Mouse (Mus musculus): Measurements from ENCODE around the gene Fam185a. TPM values are rescaled to one million over a fixed set of nuclear protein-coding genes. Genes with fewer than 3 reads are reported as not detected.

The Fam185a gene
- polyA plus RNA-seq (2015; fragmentation: Nextera tagmentation; extraction: Ambion mirVana) = 4.1 and 4.8 TPM in 2 replicates

GRCm38 (mm10) chr5:21424614-21425602, at the start of gene Fam185a, which contains the start of gene Ccdc146:
Gene Fam185a, plus strand, starts transcription at chr5:21424958.
Gene Ccdc146, minus strand, starts transcription at chr5:21424677.
- peaks cover 37% of the 10 kb centered on the region for H3K4me1 ChIP-seq (replicated peaks)
- H3K9ac ChIP-seq = peak within 1 kb of the TSS; percentile 82
- H3K27me3 ChIP-seq = no peaks in the 10 kb centered on the region
- no peaks in the 10 kb centered on the region for H3K36me3 ChIP-seq
- H3K4me3 ChIP-seq (replicated peaks) = peak within 1 kb of the TSS; percentile 87
- peak; percentile 100 for ATAC-seq (ENCODE audit: low read depth)
- peak; percentile 89 for DNase-seq
- under 1% methylated on average over 68 of the region's 68 CpGs for WGBS (ENCODE audit: insufficient replicate concordance)
- peak within 1 kb of the TSS; percentile 66 for H3K27ac ChIP-seq
- H3K4me2 ChIP-seq = peak within 1 kb of the TSS; percentile 97
- H3K9me3 ChIP-seq (replicated peaks) = no peaks in the 10 kb centered on the region

- Histone ChIP-seq H3K27ac (no peak overlapping the region), H3K4me2 (no peak overlapping the region), H3K4me3 (replicated peaks) (no peak overlapping the region), H3K9me3 (replicated peaks) (no peaks in the 10 kb centered on the region), H3K27me3 (peaks cover 6% of the 10 kb centered on the region), H3K9ac (no peak overlapping the region), H3K36me3 (no peaks in the 10 kb centered on the region), H3K4me1 (replicated peaks) (peaks cover 5% of the 10 kb centered on the region; the same call in 1 of the 2 replicates)
- 82% methylated on average over 4 of the region's 4 CpGs for WGBS (ENCODE audit: insufficient replicate concordance)
- DNase-seq (no peak), ATAC-seq (ENCODE audit: low read depth) (no peak)
Observed at GRCm38 (mm10) chr5:21376935-21377334, 47.8 kb upstream of the Fam185a start.

GRCm38 (mm10) chr5:21378397-21378796, 46.4 kb upstream of the Fam185a start:
- Histone ChIP-seq H3K4me1 (replicated peaks) (0 out of 2 replicates have a peak, but pooled peaks cover 2% of the 10 kb centered on the region), H3K27me3 (no peaks in the 10 kb centered on the region), H3K4me3 (replicated peaks) (no peak overlapping the region), H3K9me3 (replicated peaks) (no peaks in the 10 kb centered on the region), H3K27ac (no peak overlapping the region), H3K36me3 (no peaks in the 10 kb centered on the region), H3K4me2 (no peak overlapping the region), H3K9ac (no peak overlapping the region)
- DNase-seq (no peak), ATAC-seq (ENCODE audit: low read depth) (no peak)
- 45% methylated on average over 2 of the region's 2 CpGs for WGBS (ENCODE audit: insufficient replicate concordance)

GRCm38 (mm10) chr5:21381986-21382385, 42.8 kb upstream of the Fam185a start:
- H3K27me3 ChIP-seq = no peaks in the 10 kb centered on the region
- ATAC-seq (ENCODE audit: low read depth) = no peak

GRCm38 (mm10) chr5:21382678-21383077, 42.1 kb upstream of the Fam185a start:
- H3K4me2 ChIP-seq = no peak overlapping the region
- H3K4me3 ChIP-seq (replicated peaks) = no peak overlapping the region
- H3K4me1 ChIP-seq (replicated peaks) = 0 out of 2 replicates have a peak, but pooled peaks cover 2% of the 10 kb centered on the region
- H3K36me3 ChIP-seq = no peaks in the 10 kb centered on the region
- DNase-seq = no peak
- no peaks in the 10 kb centered on the region for H3K27me3 ChIP-seq
- 48% methylated on average over 6 of the region's 6 CpGs for WGBS (ENCODE audit: insufficient replicate concordance)
- no peak for ATAC-seq (ENCODE audit: low read depth)
- no peaks in the 10 kb centered on the region for H3K9me3 ChIP-seq (replicated peaks)
- H3K9ac ChIP-seq = no peak overlapping the region
- no peak overlapping the region for H3K27ac ChIP-seq

More at GRCm38 (mm10) chr5:21381986-21382385, 42.8 kb upstream of the Fam185a start:
- H3K9ac ChIP-seq = no peak overlapping the region
- H3K9me3 ChIP-seq (replicated peaks) = no peaks in the 10 kb centered on the region
- WGBS (ENCODE audit: insufficient replicate concordance) = 51% methylated on average over 6 of the region's 6 CpGs
- no peak overlapping the region for H3K27ac ChIP-seq
- no peak overlapping the region for H3K4me3 ChIP-seq (replicated peaks)
- no peaks in the 10 kb centered on the region for H3K36me3 ChIP-seq
- H3K4me2 ChIP-seq = no peak overlapping the region
- 0 out of 2 replicates have a peak, but pooled peaks cover 2% of the 10 kb centered on the region for H3K4me1 ChIP-seq (replicated peaks)
- DNase-seq = no peak

GRCm38 (mm10) chr5:21383392-21384251, 41.1 kb upstream of the Fam185a start:
- Histone ChIP-seq H3K4me1 (replicated peaks) (0 out of 2 replicates have a peak, but pooled peaks cover 2% of the 10 kb centered on the region), H3K9ac (no peak overlapping the region), H3K9me3 (replicated peaks) (no peaks in the 10 kb centered on the region), H3K27me3 (no peaks in the 10 kb centered on the region), H3K4me3 (replicated peaks) (no peak overlapping the region), H3K27ac (no peak overlapping the region), H3K36me3 (no peaks in the 10 kb centered on the region), H3K4me2 (no peak overlapping the region)
- ATAC-seq (ENCODE audit: low read depth) (no peak), DNase-seq (no peak)
- 34% methylated on average over 14 of the region's 14 CpGs for WGBS (ENCODE audit: insufficient replicate concordance)

- no peak overlapping the region for H3K27ac ChIP-seq
- H3K4me2 ChIP-seq = no peak overlapping the region
- H3K9ac ChIP-seq = no peak overlapping the region
- no peaks in the 10 kb centered on the region for H3K36me3 ChIP-seq
- DNase-seq (no peak), ATAC-seq (ENCODE audit: low read depth) (no peak)
- H3K4me1 ChIP-seq (replicated peaks) = 0 out of 2 replicates have a peak, but pooled peaks cover 2% of the 10 kb centered on the region
- H3K27me3 ChIP-seq = no peaks in the 10 kb centered on the region
- no peak overlapping the region for H3K4me3 ChIP-seq (replicated peaks)
- 50% methylated on average over 13 of the region's 13 CpGs for WGBS (ENCODE audit: insufficient replicate concordance)
- no peaks in the 10 kb centered on the region for H3K9me3 ChIP-seq (replicated peaks)
Observed at GRCm38 (mm10) chr5:21384252-21384960, 40.4 kb upstream of the Fam185a start.

- H3K9me3 ChIP-seq (replicated peaks) = no peaks in the 10 kb centered on the region
- H3K9ac ChIP-seq = no peak overlapping the region
- H3K36me3 ChIP-seq = no peaks in the 10 kb centered on the region
- H3K27ac ChIP-seq = no peak overlapping the region
- no peaks in the 10 kb centered on the region for H3K27me3 ChIP-seq
- no peak overlapping the region for H3K4me3 ChIP-seq (replicated peaks)
- H3K4me2 ChIP-seq = no peak overlapping the region
- 0 out of 2 replicates have a peak, but pooled peaks cover 2% of the 10 kb centered on the region for H3K4me1 ChIP-seq (replicated peaks)
- ATAC-seq (ENCODE audit: low read depth) (no peak), DNase-seq (no peak)
- WGBS (ENCODE audit: insufficient replicate concordance) = 41% methylated on average over 9 of the region's 9 CpGs
Observed at GRCm38 (mm10) chr5:21384976-21385375, 39.8 kb upstream of the Fam185a start.

GRCm38 (mm10) chr5:21386432-21386831, 38.3 kb upstream of the Fam185a start:
- Histone ChIP-seq H3K9me3 (replicated peaks) (no peaks in the 10 kb centered on the region), H3K4me1 (replicated peaks) (0 out of 2 replicates have a peak, but pooled peaks cover 2% of the 10 kb centered on the region), H3K27ac (no peak overlapping the region), H3K27me3 (no peaks in the 10 kb centered on the region), H3K9ac (no peak overlapping the region), H3K36me3 (no peaks in the 10 kb centered on the region), H3K4me2 (no peak overlapping the region), H3K4me3 (replicated peaks) (no peak overlapping the region)
- DNase-seq (no peak), ATAC-seq (ENCODE audit: low read depth) (no peak)
- WGBS (ENCODE audit: insufficient replicate concordance) = 43% methylated on average over 4 of the region's 4 CpGs

- DNase-seq (no peak), ATAC-seq (ENCODE audit: low read depth) (no peak)
- 0 out of 2 replicates have a peak, but pooled peaks cover 2% of the 10 kb centered on the region for H3K4me1 ChIP-seq (replicated peaks)
- no peaks in the 10 kb centered on the region for H3K9me3 ChIP-seq (replicated peaks)
- no peak overlapping the region for H3K9ac ChIP-seq
- H3K4me3 ChIP-seq (replicated peaks) = no peak overlapping the region
- H3K4me2 ChIP-seq = no peak overlapping the region
- H3K36me3 ChIP-seq = no peaks in the 10 kb centered on the region
- H3K27ac ChIP-seq = no peak overlapping the region
- no peaks in the 10 kb centered on the region for H3K27me3 ChIP-seq
Observed at GRCm38 (mm10) chr5:21387340-21387739, 37.4 kb upstream of the Fam185a start.
